Mouse (Mus musculus) lung, postnatal 0 days (tissue): ENCODE data around the gene Nav3. TPM values are rescaled to one million over a fixed set of nuclear protein-coding genes. Genes with fewer than 3 reads are reported as not detected.

ENCODE experiments used
- ATAC-seq: fragments of 200-750 bp; cut with Nextera tagmentation; 2 replicates; pipeline ENCODE4 v1.8.0; 2017; ENCODE audit warnings: moderate library complexity
- DNase-seq: peaks from one replicate; pipeline ENCODE4 v3.0.0-alpha.2; 2016; ENCODE audit warnings: low spot score
- H3K27ac ChIP-seq: fragments of 300-500 bp; sonication (generic); 2 replicates; pipeline ENCODE4 v1.5.1; 2014; ENCODE audit warnings: antibody characterized with exemption, mild to moderate bottlenecking, low read length, mixed read lengths
- H3K27me3 ChIP-seq: fragments of 300-500 bp; sonication (generic); replicated peaks from 2 replicates; pipeline ENCODE4 v1.6.1; 2014; ENCODE audit warnings: low read length, mixed read lengths; ENCODE audit not compliant: insufficient read depth
- H3K36me3 ChIP-seq: fragments of 300-500 bp; sonication (generic); 2 replicates; pipeline ENCODE4 v1.6.1; 2014; ENCODE audit warnings: low read length, mixed read lengths; ENCODE audit not compliant: insufficient read depth
- H3K4me1 ChIP-seq: fragments of 300-500 bp; sonication (generic); 2 replicates; pipeline ENCODE4 v1.6.1; 2014; ENCODE audit warnings: antibody characterized with exemption, low read depth, low read length, mixed read lengths; ENCODE audit not compliant: insufficient read depth
- H3K4me2 ChIP-seq: fragments of 300-500 bp; sonication (generic); replicated peaks from 2 replicates; pipeline ENCODE4 v1.6.1; 2014; ENCODE audit warnings: low read depth, mild to moderate bottlenecking, low read length, moderate library complexity, mixed read lengths
- H3K4me3 ChIP-seq: fragments of 300-500 bp; sonication (generic); 2 replicates; pipeline ENCODE4 v1.5.1; 2014; ENCODE audit warnings: low read depth, low read length
- H3K9ac ChIP-seq: fragments of 300-500 bp; sonication (generic); replicated peaks from 2 replicates; pipeline ENCODE4 v1.6.1; 2014; ENCODE audit warnings: low read depth, mild to moderate bottlenecking
- H3K9me3 ChIP-seq: fragments of 300-500 bp; sonication (generic); 2 replicates; pipeline ENCODE4 v1.6.1; 2016; ENCODE audit warnings: low read length, mixed read lengths
- CTCF ChIP-seq: IDR thresholded peaks from 2 replicates; pipeline ENCODE4 v1.5.1; 2016; ENCODE audit warnings: antibody characterized with exemption, mild to moderate bottlenecking
- EP300 ChIP-seq: IDR thresholded peaks from 2 replicates; pipeline ENCODE4 v1.6.1; 2016; ENCODE audit warnings: antibody characterized with exemption, mild to moderate bottlenecking, control low read depth
- WGBS: fragments of 180-500 bp; shearing (Covaris S2); extraction: QIAGEN DNeasy Blood & Tissue Kit; methylation state at CpG from one replicate; pipeline ENCODE4 v1.1.7; 2014; 5-methylcytosine and 5-hydroxymethylcytosine counted together
- polyA plus RNA-seq: library from polyadenylated mRNA; unstranded; fragments of >200 nt; fragmentation: Nextera tagmentation; extraction: Ambion mirVana; gene quantifications from 2 replicates; pipeline ENCODE4 v1.2.1, GENCODE M21; 2015

Gene Nav3
- polyA plus RNA-seq, 1 experiment from 2014 or later: 0.33 TPM

DNA sequence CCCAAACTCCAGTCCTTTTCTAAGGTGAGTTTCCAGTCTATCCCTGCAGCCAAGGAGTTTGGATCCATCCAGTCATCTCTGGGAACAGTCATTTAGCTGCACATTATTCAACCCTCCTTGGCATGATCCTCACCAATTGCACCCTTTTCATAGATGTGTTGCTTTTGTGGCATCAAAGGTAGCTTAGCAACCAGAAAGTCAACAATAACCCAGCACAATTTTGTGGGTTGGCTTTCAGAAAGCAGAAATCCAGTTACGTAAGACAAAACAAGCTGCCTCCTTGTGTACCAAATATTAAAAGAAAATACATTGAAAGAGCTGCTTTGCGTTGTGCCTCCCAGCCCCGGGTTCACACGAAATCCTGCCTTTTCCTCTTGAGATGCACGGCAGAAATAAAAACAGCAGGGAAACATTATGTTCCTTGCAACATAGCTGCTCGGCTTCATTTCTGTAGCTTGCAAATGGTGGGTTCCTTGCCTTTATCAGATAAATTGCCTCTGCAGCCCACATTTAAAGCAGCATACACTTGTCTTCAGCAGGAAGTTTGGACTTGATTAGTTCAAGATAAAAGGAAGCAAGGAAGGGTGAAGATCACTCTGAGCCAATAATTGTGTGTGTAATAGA, 222.6 kb downstream of the Nav3 start:
- Histone ChIP-seq H3K9ac (no peak overlapping the region), H3K4me3 (no peak overlapping the region), H3K27me3 (no peaks in the 10 kb centered on the region), H3K4me2 (no peak overlapping the region), H3K27ac (no peak overlapping the region), H3K4me1 (no peaks in the 10 kb centered on the region), H3K9me3 (no peaks in the 10 kb centered on the region), H3K36me3 (no peaks in the 10 kb centered on the region)
- WGBS: 57% methylated on average over 6 of the region's 6 CpGs
- ATAC-seq (no peak), DNase-seq (peak; percentile 15)
- TF ChIP-seq CTCF (no peak), EP300 (no peak)

DNA sequence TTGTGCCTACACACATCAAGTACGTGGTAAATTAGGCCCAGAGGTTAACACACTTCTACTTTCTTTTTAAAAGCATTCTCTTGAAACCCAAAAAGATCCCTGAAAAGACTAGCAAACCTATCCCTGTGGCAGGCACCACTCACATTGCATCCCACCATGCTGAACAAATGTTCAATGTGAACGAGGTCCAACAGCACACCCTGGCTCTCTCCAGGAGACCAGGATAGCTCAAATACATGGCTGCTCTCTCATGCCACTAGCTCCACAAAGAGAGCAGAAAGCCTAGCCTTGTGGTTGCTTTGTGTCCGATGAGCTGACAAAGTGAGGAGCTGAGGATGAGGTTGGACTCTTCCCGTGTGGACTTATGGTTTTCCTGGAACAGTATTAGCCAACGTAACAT, 249.6 kb downstream of the Nav3 start:
- 87% methylated on average over 5 of the region's 5 CpGs for WGBS

DNA sequence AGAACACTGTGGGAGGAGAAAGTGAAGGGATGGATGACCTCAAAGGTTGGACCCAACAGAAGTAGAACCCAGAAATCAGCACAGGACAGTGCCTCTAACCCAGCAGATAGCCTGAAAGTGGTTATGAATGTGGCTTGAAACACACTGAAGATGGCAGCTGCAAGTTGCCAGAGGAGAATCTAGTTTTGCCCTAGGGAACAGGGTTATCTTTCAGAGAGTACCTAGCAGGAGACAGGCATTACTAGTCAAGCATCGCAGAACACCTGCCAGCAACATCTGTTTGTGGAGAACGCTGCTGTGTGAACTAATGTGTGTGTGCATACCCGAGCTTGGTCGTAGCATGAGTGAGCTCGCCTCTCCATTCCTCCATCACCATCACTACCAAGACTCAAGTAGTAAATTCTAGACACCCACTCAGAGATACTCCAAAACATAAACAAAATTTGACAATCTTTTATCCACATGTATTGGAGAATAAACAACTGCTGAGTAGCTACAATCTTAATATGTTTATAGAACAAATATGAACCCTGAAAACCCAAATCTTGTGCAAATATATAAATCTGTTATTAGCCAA, 251.8 kb downstream of the Nav3 start:
- Histone ChIP-seq H3K4me3 (no peak overlapping the region), H3K27ac (no peak overlapping the region), H3K36me3 (no peaks in the 10 kb centered on the region), H3K4me2 (no peak overlapping the region), H3K9me3 (no peaks in the 10 kb centered on the region), H3K27me3 (no peaks in the 10 kb centered on the region), H3K9ac (no peak overlapping the region), H3K4me1 (no peaks in the 10 kb centered on the region)
- ATAC-seq (no peak), DNase-seq (no peak)
- TF ChIP-seq EP300: no peak
- no peak for TF ChIP-seq CTCF
- WGBS: 60% methylated on average over 5 of the region's 5 CpGs

More for the DNA sequence above, 249.6 kb downstream of the Nav3 start:
- no peak overlapping the region for H3K27ac ChIP-seq
- H3K27me3 ChIP-seq: no peaks in the 10 kb centered on the region
- no peaks in the 10 kb centered on the region for H3K9me3 ChIP-seq
- no peak overlapping the region for H3K4me2 ChIP-seq
- H3K9ac ChIP-seq: no peak overlapping the region
- ATAC-seq (no peak), DNase-seq (no peak)
- H3K4me1 ChIP-seq: no peaks in the 10 kb centered on the region
- H3K4me3 ChIP-seq: no peak overlapping the region
- TF ChIP-seq EP300: no peak
- no peak for TF ChIP-seq CTCF
- no peaks in the 10 kb centered on the region for H3K36me3 ChIP-seq

DNA sequence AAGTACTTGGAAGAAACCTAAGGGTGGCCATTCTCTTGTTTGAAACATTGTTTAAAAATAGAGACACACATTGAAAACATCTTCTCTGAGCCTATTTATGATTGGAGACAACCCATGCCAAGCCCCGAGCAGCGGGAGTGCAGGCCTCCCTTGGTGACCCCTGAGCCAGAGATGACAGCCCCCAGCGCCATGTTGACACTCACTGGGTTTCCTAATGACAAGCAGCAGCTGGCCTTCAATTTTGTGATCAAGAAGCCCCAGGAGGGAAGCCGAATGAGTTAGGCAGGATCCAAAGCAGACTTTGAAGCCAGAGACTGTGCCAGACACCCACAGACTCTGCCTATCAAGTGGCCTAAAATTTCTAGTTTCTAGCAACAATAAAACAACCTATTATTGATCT, 263.1 kb downstream of the Nav3 start:
- H3K36me3 ChIP-seq: no peaks in the 10 kb centered on the region
- no peak overlapping the region for H3K4me3 ChIP-seq
- no peaks in the 10 kb centered on the region for H3K4me1 ChIP-seq
- TF ChIP-seq CTCF (no peak), EP300 (no peak)
- no peak overlapping the region for H3K4me2 ChIP-seq
- no peak for ATAC-seq
- no peak for DNase-seq
- WGBS: 37% methylated on average over 4 of the region's 4 CpGs
- no peak overlapping the region for H3K27ac ChIP-seq
- no peaks in the 10 kb centered on the region for H3K27me3 ChIP-seq
- H3K9ac ChIP-seq: no peak overlapping the region
- no peaks in the 10 kb centered on the region for H3K9me3 ChIP-seq

DNA sequence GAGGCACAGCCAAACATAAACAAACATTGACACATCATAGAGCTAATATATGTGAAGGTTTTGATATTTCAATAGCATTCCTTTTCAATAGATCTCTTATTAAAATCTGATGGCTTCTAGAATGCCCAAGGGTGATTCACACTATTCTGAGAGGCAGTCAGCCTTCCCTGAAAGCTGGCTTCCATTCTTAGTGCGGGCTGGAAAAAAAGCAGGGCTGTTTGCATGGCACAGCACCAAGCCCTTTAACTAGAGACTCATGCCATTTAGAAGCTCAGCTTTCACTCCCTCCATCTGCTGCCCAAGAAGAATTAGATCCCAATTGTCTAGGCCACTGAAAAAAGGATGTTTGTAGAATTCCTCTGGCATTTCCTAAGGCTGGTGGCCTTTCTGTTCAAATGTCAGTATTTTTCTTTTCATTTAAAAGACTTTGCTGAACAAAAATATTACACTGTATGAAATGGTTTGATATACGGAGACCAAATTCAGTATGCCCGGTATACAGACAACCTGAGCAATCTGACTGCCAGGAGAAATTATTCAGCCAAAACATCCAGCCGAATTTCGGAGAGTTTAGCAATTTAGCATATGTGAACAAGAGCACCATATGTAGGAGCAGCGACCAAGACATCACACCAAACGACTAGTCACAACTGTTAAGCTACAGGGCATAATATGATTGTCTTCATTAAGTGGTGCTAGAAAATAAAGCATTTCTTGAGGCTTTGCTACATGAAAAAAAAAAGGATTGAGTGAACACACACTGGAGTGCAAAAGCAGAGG, 263.8 kb downstream of the Nav3 start:
- TF ChIP-seq CTCF (no peak), EP300 (no peak)
- no peak overlapping the region for H3K9ac ChIP-seq
- H3K9me3 ChIP-seq: no peaks in the 10 kb centered on the region
- ATAC-seq (no peak), DNase-seq (no peak)
- H3K4me2 ChIP-seq: no peak overlapping the region
- H3K27me3 ChIP-seq: no peaks in the 10 kb centered on the region
- no peaks in the 10 kb centered on the region for H3K36me3 ChIP-seq
- H3K4me3 ChIP-seq: no peak overlapping the region
- H3K4me1 ChIP-seq: no peaks in the 10 kb centered on the region
- 69% methylated on average over 7 of the region's 7 CpGs for WGBS
- no peak overlapping the region for H3K27ac ChIP-seq

DNA sequence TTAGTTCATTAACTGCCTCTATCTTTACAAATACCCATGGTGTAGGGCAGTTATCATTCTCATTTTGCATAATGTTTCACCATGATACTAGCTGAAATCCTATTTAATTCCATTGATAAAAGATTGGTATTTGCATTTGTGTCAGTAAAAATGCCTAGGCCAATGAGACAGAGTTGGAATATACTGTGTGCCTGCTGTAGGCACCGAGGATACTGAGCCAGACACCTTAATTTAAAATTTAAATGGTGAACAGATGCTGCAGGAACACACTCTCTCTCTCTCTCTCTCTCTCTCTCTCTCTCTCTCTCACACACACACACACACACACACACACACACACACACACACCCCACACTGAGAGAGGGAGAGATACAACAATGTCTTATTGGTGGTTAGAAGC, 269.8 kb downstream of the Nav3 start:
- Histone ChIP-seq H3K27me3 (no peaks in the 10 kb centered on the region), H3K4me3 (no peak overlapping the region), H3K4me1 (no peaks in the 10 kb centered on the region), H3K9me3 (no peaks in the 10 kb centered on the region), H3K9ac (no peak overlapping the region), H3K27ac (no peak overlapping the region), H3K36me3 (no peaks in the 10 kb centered on the region), H3K4me2 (no peak overlapping the region)
- no peak for DNase-seq
- ATAC-seq: no peak
- 74% methylated on average over 1 of the region's 1 CpGs for WGBS
- TF ChIP-seq CTCF (no peak), EP300 (no peak)
